Mouse (Mus musculus) kidney, postnatal 14 days (tissue): ENCODE results near the gene Gm17359.
A peak's percentile ranks its signal among the peaks of the same experiment; 100 is the strongest.

Source experiments
- DNase-seq: peaks from one replicate; pipeline ENCODE4 v3.0.0; 2022; ENCODE audit warnings: mixed read lengths

Gm17359 gene

GRCm38 (mm10) chr3:79484286-79485063 is 148.0 kb downstream of the Gm17359 start:
- peak; percentile 42 for DNase-seq

GRCm38 (mm10) chr3:79488025-79488424 is 151.6 kb downstream of the Gm17359 start:
- no peak for DNase-seq

- no peak for DNase-seq
Observed at GRCm38 (mm10) chr3:79490102-79490501, 153.6 kb downstream of the Gm17359 start.

GRCm38 (mm10) chr3:79491614-79492013 is 155.2 kb downstream of the Gm17359 start:
- DNase-seq, result no peak

- DNase-seq, result no peak
Observed at GRCm38 (mm10) chr3:79493064-79493463, 156.6 kb downstream of the Gm17359 start.

- DNase-seq, result no peak
Observed at GRCm38 (mm10) chr3:79494028-79494427, 157.6 kb downstream of the Gm17359 start.

GRCm38 (mm10) chr3:79495151-79495550 is 158.7 kb downstream of the Gm17359 start:
- no peak for DNase-seq

GRCm38 (mm10) chr3:79496668-79497067 is 160.2 kb downstream of the Gm17359 start:
- no peak for DNase-seq

GRCm38 (mm10) chr3:79500279-79500678 is 163.8 kb downstream of the Gm17359 start:
- peak; percentile 63 for DNase-seq

- DNase-seq, result no peak
Observed at GRCm38 (mm10) chr3:79501166-79501728, 164.8 kb downstream of the Gm17359 start.
